Mouse (Mus musculus) bone marrow, adult 2 months (tissue): Measurements from ENCODE around the gene Hba-a2. TPM values are rescaled to one million over a fixed set of nuclear protein-coding genes. Genes with fewer than 3 reads are reported as not detected.
A peak's percentile ranks its signal among the peaks of the same experiment; 100 is the strongest.
"Not testable (repeated sequence)": the region's sequence is repeated elsewhere in the genome, so short reads cannot be mapped to it uniquely, and the experiment has no call there.

Experiments
- H3K27ac ChIP-seq: fragments of 200-500 bp; 2 replicates; pipeline ENCODE4 v1.5.1; 2012; ENCODE audit warnings: low read depth, mild to moderate bottlenecking, control low read depth, inconsistent platforms, low read length; ENCODE audit not compliant: control insufficient read depth, poor library complexity, insufficient read depth
- H3K4me1 ChIP-seq: fragments of 200-500 bp; 2 replicates; pipeline ENCODE4 v1.6.1; 2011; ENCODE audit warnings: low read length; ENCODE audit not compliant: control insufficient read depth, insufficient read depth
- H3K4me3 ChIP-seq: fragments of 200-500 bp; replicated peaks from 2 replicates; pipeline ENCODE3; 2011; ENCODE audit warnings: mild to moderate bottlenecking, low read depth, low read length, control low read depth; ENCODE audit not compliant: control insufficient read depth
- CTCF ChIP-seq: fragments of 200-500 bp; IDR thresholded peaks from 2 replicates; pipeline ENCODE4 v1.5.1; 2011; ENCODE audit warnings: low read length, control low read depth; ENCODE audit not compliant: control insufficient read depth, insufficient read depth
- POLR2A ChIP-seq: fragments of 200-500 bp; IDR thresholded peaks from 2 replicates; pipeline ENCODE4 v1.6.1; 2011; ENCODE audit warnings: low read depth, mild to moderate bottlenecking, control low read depth, low read length, borderline replicate concordance; ENCODE audit not compliant: control insufficient read depth
- WGBS: fragments of 180-500 bp; shearing (Covaris S2); methylation state at CpG from one replicate; pipeline ENCODE4 v1.1.7; 2018; 5-methylcytosine and 5-hydroxymethylcytosine counted together
- polyA plus RNA-seq: library from polyadenylated mRNA; stranded (reverse); fragments of >200 nt; gene quantifications from 2 replicates; pipeline ENCODE4 v1.2.4, GENCODE M21; 2011; ENCODE audit warnings: low replicate concordance; ENCODE audit not compliant: missing spikeins, insufficient read depth, insufficient read length

The Hba-a2 gene
- polyA plus RNA-seq: 164,365 and 299,309 TPM in 2 replicates

DNA sequence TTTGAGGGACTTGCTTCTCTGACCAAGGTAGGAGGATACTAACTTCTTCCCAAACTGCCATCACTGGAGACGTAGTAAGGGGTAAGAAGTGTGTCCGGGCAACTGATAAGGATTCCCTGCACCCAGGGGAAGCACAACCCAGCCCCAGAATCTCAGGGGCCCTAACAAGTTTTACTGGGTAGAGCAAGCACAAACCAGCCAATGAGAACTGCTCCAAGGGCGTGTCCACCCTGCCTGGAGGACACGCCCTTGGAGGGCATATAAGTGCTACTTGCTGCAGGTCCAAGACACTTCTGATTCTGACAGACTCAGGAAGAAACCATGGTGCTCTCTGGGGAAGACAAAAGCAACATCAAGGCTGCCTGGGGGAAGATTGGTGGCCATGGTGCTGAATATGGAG lies at the start of gene Hba-a2:
Gene Hba-a2 (plus strand): TSS at position 287 of the 400 bp plus-strand sequence.
- WGBS: no CpG with 5 or more reads among the region's 4 CpGs
- not testable (repeated sequence) for H3K4me1 ChIP-seq
- peak within 1 kb of the TSS; percentile 30 for H3K4me3 ChIP-seq
- peak within 1 kb of the TSS; percentile 83 for H3K27ac ChIP-seq

- Histone ChIP-seq H3K4me3 (no peak overlapping the region), H3K4me1 (peaks cover 8% of the 10 kb centered on the region)
Measured at GRCm38 (mm10) chr11:32247068-32247467, 49.2 kb upstream of the Hba-a2 start.

DNA sequence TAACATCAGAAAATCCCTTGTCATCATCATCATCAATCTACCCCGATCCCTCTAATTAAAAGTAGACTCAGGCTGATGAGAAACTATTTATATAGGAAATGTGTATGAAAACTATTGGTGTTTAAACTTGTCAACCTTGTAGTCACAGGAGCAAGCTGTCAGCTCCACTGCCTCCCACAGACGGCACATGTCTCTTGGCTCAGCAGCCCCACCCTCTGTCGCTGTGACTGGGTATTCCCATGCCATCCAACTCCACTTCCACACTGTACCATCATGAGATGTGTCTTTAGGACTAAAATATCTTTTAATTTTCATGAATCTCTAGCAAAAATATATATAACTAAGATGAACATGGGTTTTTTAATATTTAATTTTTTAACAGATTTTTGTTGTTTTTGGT lies 47.9 kb upstream of the Hba-a2 start:
- Histone ChIP-seq H3K27ac (peak overlapping the region; percentile 26; the same call in 1 of the 2 replicates), H3K4me3 (no peak overlapping the region), H3K4me1 (peaks cover 4% of the 10 kb centered on the region)
- WGBS: 72% methylated on average over 3 of the region's 3 CpGs
- no peak for TF ChIP-seq CTCF
- no peak for TF ChIP-seq POLR2A

More at GRCm38 (mm10) chr11:32247068-32247467, 49.2 kb upstream of the Hba-a2 start:
- TF ChIP-seq CTCF (peak; percentile 48; the same call in 1 of the 2 replicates), POLR2A (no peak)
- H3K27ac ChIP-seq: peak overlapping the region; percentile 81

DNA sequence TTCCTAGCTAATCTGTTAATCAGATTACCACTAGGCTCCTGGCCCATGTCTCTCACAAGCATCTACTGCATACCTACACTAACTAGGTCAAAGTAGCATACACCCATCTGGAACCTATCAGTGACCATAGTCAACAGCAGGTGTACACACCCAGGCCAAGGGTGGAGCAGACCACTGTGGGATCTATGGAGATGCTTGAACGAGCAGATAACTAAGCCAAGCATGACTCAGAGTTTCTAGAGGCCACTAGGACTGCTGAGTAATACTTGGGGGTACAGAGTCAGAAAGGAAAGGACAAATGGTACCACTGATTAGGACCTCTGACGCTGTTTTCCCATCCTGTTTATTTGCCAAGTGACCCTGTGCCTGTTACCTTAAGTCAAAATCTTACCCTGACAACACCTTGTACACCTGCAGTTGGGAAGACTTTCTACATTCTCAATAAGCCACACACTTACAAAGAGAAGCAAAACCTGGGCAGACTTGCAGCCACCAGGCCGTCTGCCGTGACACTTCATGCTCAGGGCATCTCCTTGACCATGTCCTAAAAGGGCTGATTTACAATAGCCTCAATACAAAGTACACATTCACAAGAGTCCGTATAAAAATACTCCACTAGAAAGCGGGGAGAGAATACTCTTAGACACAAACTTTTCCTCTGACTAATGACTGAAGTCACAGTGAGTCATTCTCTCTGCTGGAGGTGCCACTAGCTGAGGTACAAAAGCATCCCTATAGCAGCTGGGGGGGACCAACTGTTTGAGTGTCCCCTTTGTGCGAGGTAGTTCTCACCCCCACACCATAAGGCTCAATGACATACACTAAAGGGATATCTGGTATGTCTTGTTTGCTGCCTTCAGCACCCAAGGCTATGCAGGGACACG lies 45.2 kb upstream of the Hba-a2 start:
- H3K4me1 ChIP-seq: peaks cover 7% of the 10 kb centered on the region
- WGBS: 77% methylated on average over 8 of the region's 8 CpGs
- H3K4me3 ChIP-seq: no peak overlapping the region
- TF ChIP-seq CTCF (no peak), POLR2A (no peak)
- peak overlapping the region; percentile 89 for H3K27ac ChIP-seq

DNA sequence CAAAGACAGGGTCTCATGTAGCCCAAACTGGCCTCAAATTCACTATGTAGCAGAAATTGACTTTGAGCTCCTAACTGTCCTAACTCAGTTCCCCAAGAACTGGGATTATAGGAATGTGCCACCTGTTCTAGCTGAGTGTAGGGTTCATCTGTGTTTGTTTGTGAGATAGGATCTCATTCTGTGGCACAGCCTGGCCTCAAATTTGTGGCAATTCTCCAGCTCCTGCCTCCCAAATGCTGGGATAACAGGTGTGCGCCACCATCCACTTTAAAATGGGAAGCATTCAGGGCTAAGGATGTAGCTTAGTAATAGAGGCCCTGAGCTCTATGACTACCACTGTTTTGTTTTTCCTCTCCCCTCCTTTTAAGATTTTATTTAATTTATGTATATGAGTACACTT lies 43.2 kb upstream of the Hba-a2 start:
- no peak overlapping the region for H3K27ac ChIP-seq
- 100% methylated on average over 1 of the region's 1 CpGs for WGBS
- TF ChIP-seq POLR2A: no peak
- TF ChIP-seq CTCF: no peak
- H3K4me3 ChIP-seq: no peak overlapping the region
- H3K4me1 ChIP-seq: peaks cover 8% of the 10 kb centered on the region

- H3K4me3 ChIP-seq: no peak overlapping the region
Measured at GRCm38 (mm10) chr11:32256146-32256545, 40.1 kb upstream of the Hba-a2 start.

DNA sequence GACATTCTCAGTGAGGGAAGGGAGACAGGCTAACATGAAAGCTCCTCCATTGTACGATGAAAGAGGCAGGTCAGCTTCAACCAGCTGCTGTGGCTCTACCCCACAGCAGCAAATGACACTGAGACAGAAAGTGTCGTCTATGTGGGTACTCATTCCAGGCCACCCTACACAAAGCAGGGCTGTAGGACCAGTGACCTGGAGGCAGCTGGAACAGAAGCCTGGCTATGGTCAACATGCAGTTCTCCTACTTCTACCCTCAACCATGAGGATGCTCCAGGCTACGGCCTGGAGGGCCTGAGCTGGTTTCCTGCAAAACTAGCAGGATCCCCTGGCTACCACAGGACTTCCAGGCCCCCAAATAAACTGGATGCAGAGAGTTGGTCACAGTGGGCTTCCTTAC lies 39.7 kb upstream of the Hba-a2 start:
- TF ChIP-seq POLR2A (no peak), CTCF (no peak)
- Histone ChIP-seq H3K27ac (peak overlapping the region; percentile 95), H3K4me3 (no peak overlapping the region), H3K4me1 (peaks cover 5% of the 10 kb centered on the region)
- 72% methylated on average over 3 of the region's 3 CpGs for WGBS

More at GRCm38 (mm10) chr11:32256146-32256545, 40.1 kb upstream of the Hba-a2 start:
- peak overlapping the region; percentile 95 for H3K27ac ChIP-seq
- WGBS: 51% methylated on average over 1 of the region's 1 CpGs
- TF ChIP-seq POLR2A: no peak
- no peak for TF ChIP-seq CTCF
- peaks cover 5% of the 10 kb centered on the region for H3K4me1 ChIP-seq

- no peak overlapping the region; the same call in 1 of the 2 replicates for H3K27ac ChIP-seq
- 87% methylated on average over 10 of the region's 10 CpGs for WGBS
- no peak overlapping the region for H3K4me3 ChIP-seq
- H3K4me1 ChIP-seq: no peaks in the 10 kb centered on the region; the same call in 1 of the 2 replicates
- TF ChIP-seq CTCF (no peak), POLR2A (no peak)
Measured at GRCm38 (mm10) chr11:32262674-32263415, 33.4 kb upstream of the Hba-a2 start.
